Mouse (Mus musculus) neural tube, embryonic 11.5 days (tissue): ENCODE measurements around the gene Tle6. TPM values are rescaled to one million over a fixed set of nuclear protein-coding genes. Genes with fewer than 3 reads are reported as not detected.

Experiments
- ATAC-seq: fragments of 200-750 bp; cut with Nextera tagmentation; 2 replicates; pipeline ENCODE4 v1.8.0; 2017; ENCODE audit warnings: moderate number of reproducible peaks, mild to moderate bottlenecking, moderate TSS enrichment, moderate library complexity; ENCODE audit not compliant: insufficient read depth, low FRiP score, low TSS enrichment
- DNase-seq: peaks from one replicate; pipeline ENCODE4 v3.0.0-alpha.2; 2015; ENCODE audit warnings: low spot score
- H3K27ac ChIP-seq: fragments of 300-500 bp; sonication (generic); 2 replicates; pipeline ENCODE4 v1.5.1; 2014; ENCODE audit warnings: low read depth, mild to moderate bottlenecking, low read length
- H3K27me3 ChIP-seq: fragments of 300-500 bp; sonication (generic); 2 replicates; pipeline ENCODE4 v1.6.1; 2014; ENCODE audit warnings: mild to moderate bottlenecking, low read length, mixed read lengths; ENCODE audit not compliant: control insufficient read depth, insufficient read depth
- H3K36me3 ChIP-seq: fragments of 300-500 bp; sonication (generic); 2 replicates; pipeline ENCODE4 v1.6.1; 2014; ENCODE audit warnings: mild to moderate bottlenecking, low read length, moderate library complexity, mixed read lengths; ENCODE audit not compliant: control insufficient read depth, insufficient read depth
- H3K4me1 ChIP-seq: fragments of 300-500 bp; sonication (generic); 2 replicates; pipeline ENCODE4 v1.6.1; 2014; ENCODE audit warnings: low read length, mixed read lengths; ENCODE audit not compliant: control insufficient read depth, insufficient read depth
- H3K4me2 ChIP-seq: fragments of 300-500 bp; sonication (generic); 2 replicates; pipeline ENCODE4 v1.6.1; 2014; ENCODE audit warnings: low read depth, mild to moderate bottlenecking, moderate library complexity
- H3K4me3 ChIP-seq: fragments of 300-500 bp; sonication (generic); 2 replicates; pipeline ENCODE4 v1.5.1; 2014; ENCODE audit warnings: low read depth, low read length
- H3K9ac ChIP-seq: fragments of 300-500 bp; sonication (generic); 2 replicates; pipeline ENCODE4 v1.6.1; 2014; ENCODE audit warnings: mild to moderate bottlenecking, low read length
- H3K9me3 ChIP-seq: fragments of 300-500 bp; sonication (generic); 2 replicates; pipeline ENCODE4 v1.6.1; 2016; ENCODE audit warnings: low read length; ENCODE audit not compliant: control insufficient read depth
- whole genome bisulfite sequencing: fragments of 180-500 bp; shearing (Covaris S2); extraction: QIAGEN DNeasy Blood & Tissue Kit; methylation state at CpG from one replicate; pipeline ENCODE4 v1.1.7; 2014; 5-methylcytosine and 5-hydroxymethylcytosine counted together
- polyA plus RNA-seq: library from polyadenylated mRNA; unstranded; fragments of >200 nt; fragmentation: Nextera tagmentation; extraction: Ambion mirVana; gene quantifications from 2 replicates; pipeline ENCODE4 v1.2.1, GENCODE M21; 2014

Tle6 gene
- polyA plus RNA-seq, 1 experiment from 2014 or later, result 6.4 TPM

- H3K9ac ChIP-seq, result no peak overlapping the region
- H3K4me3 ChIP-seq, result no peak overlapping the region
- DNase-seq, result no peak
- H3K27ac ChIP-seq, result no peak overlapping the region
- H3K4me2 ChIP-seq, result no peak overlapping the region
- ATAC-seq, result no peak
- H3K9me3 ChIP-seq, result no peaks in the 10 kb centered on the region
- 44% methylated on average over 6 of the region's 6 CpGs for WGBS
- H3K36me3 ChIP-seq, result no peaks in the 10 kb centered on the region
- H3K27me3 ChIP-seq, result peaks cover 31% of the 10 kb centered on the region
- H3K4me1 ChIP-seq, result peaks cover 32% of the 10 kb centered on the region
Observed at GRCm38 (mm10) chr10:81598871-81599270, 2.0 kb downstream of the Tle6 start.

GRCm38 (mm10) chr10:81598342-81598741, 2.5 kb downstream of the Tle6 start:
- Histone ChIP-seq H3K4me1 (peaks cover 32% of the 10 kb centered on the region), H3K9ac (no peak overlapping the region), H3K27ac (no peak overlapping the region), H3K4me3 (no peak overlapping the region), H3K36me3 (no peaks in the 10 kb centered on the region), H3K27me3 (peaks cover 31% of the 10 kb centered on the region), H3K9me3 (no peaks in the 10 kb centered on the region), H3K4me2 (no peak overlapping the region)
- no peak for ATAC-seq
- DNase-seq, result no peak
- WGBS, result 48% methylated on average over 3 of the region's 3 CpGs

GRCm38 (mm10) chr10:81597137-81597950, 3.5 kb downstream of the Tle6 start:
- Histone ChIP-seq H3K9me3 (no peaks in the 10 kb centered on the region), H3K36me3 (no peaks in the 10 kb centered on the region), H3K27me3 (peaks cover 31% of the 10 kb centered on the region), H3K4me2 (peak overlapping the region; percentile 24; the same call in 1 of the 2 replicates), H3K4me3 (no peak overlapping the region), H3K27ac (0 out of 2 replicates have a peak overlapping the region, but pooled peaks have one; percentile 39), H3K9ac (peak overlapping the region; percentile 10; the same call in 1 of the 2 replicates), H3K4me1 (peaks cover 32% of the 10 kb centered on the region)
- peak; percentile 50 for DNase-seq
- 11% methylated on average over 12 of the region's 12 CpGs for WGBS
- ATAC-seq, result peak; percentile 6; the same call in 1 of the 2 replicates

- Histone ChIP-seq H3K9ac (peak overlapping the region; percentile 15; the same call in 1 of the 2 replicates), H3K4me2 (peak overlapping the region; percentile 24), H3K27ac (0 out of 2 replicates have a peak overlapping the region, but pooled peaks have one; percentile 39), H3K4me1 (peaks cover 31% of the 10 kb centered on the region), H3K36me3 (no peaks in the 10 kb centered on the region), H3K27me3 (peaks cover 28% of the 10 kb centered on the region), H3K9me3 (no peaks in the 10 kb centered on the region), H3K4me3 (no peak overlapping the region)
- WGBS, result under 1% methylated on average over 10 of the region's 10 CpGs
- DNase-seq (peak; percentile 66), ATAC-seq (0 out of 2 replicates have a peak, but pooled peaks have one; percentile 14)
Observed at GRCm38 (mm10) chr10:81596611-81597010, 4.3 kb downstream of the Tle6 start.

- DNase-seq (no peak), ATAC-seq (no peak)
- Histone ChIP-seq H3K27me3 (peaks cover 26% of the 10 kb centered on the region), H3K9ac (no peak overlapping the region), H3K4me2 (no peak overlapping the region), H3K9me3 (no peaks in the 10 kb centered on the region), H3K27ac (no peak overlapping the region), H3K36me3 (no peaks in the 10 kb centered on the region), H3K4me1 (peaks cover 26% of the 10 kb centered on the region), H3K4me3 (no peak overlapping the region)
- WGBS, result 51% methylated on average over 5 of the region's 5 CpGs
Observed at GRCm38 (mm10) chr10:81595599-81595998, 5.3 kb downstream of the Tle6 start.

GRCm38 (mm10) chr10:81593935-81594334, 6.9 kb downstream of the Tle6 start:
- Histone ChIP-seq H3K4me1 (peaks cover 23% of the 10 kb centered on the region), H3K9ac (no peak overlapping the region), H3K36me3 (no peaks in the 10 kb centered on the region), H3K27ac (no peak overlapping the region), H3K9me3 (no peaks in the 10 kb centered on the region), H3K4me3 (no peak overlapping the region), H3K27me3 (peaks cover 22% of the 10 kb centered on the region), H3K4me2 (no peak overlapping the region)
- WGBS, result 77% methylated on average over 18 of the region's 18 CpGs
- ATAC-seq (no peak), DNase-seq (no peak)

- WGBS, result 68% methylated on average over 4 of the region's 4 CpGs
- Histone ChIP-seq H3K4me3 (no peak overlapping the region), H3K9me3 (no peaks in the 10 kb centered on the region), H3K4me1 (peaks cover 23% of the 10 kb centered on the region), H3K27me3 (peaks cover 22% of the 10 kb centered on the region), H3K36me3 (no peaks in the 10 kb centered on the region), H3K27ac (no peak overlapping the region), H3K9ac (no peak overlapping the region), H3K4me2 (no peak overlapping the region)
- ATAC-seq (no peak), DNase-seq (no peak)
Observed at GRCm38 (mm10) chr10:81593223-81593622, 7.7 kb downstream of the Tle6 start.

- ATAC-seq (no peak), DNase-seq (no peak)
- no peak overlapping the region for H3K9ac ChIP-seq
- 81% methylated on average over 7 of the region's 7 CpGs for WGBS
- H3K36me3 ChIP-seq, result no peaks in the 10 kb centered on the region
- H3K27me3 ChIP-seq, result peaks cover 25% of the 10 kb centered on the region
- no peak overlapping the region for H3K27ac ChIP-seq
- peaks cover 22% of the 10 kb centered on the region for H3K4me1 ChIP-seq
- H3K9me3 ChIP-seq, result no peaks in the 10 kb centered on the region
- H3K4me2 ChIP-seq, result no peak overlapping the region
- no peak overlapping the region for H3K4me3 ChIP-seq
Observed at GRCm38 (mm10) chr10:81592631-81593030, 8.2 kb downstream of the Tle6 start.

GRCm38 (mm10) chr10:81591846-81592245, 9.0 kb downstream of the Tle6 start:
- no peak overlapping the region for H3K27ac ChIP-seq
- H3K9me3 ChIP-seq, result no peaks in the 10 kb centered on the region
- no peak for ATAC-seq
- no peak overlapping the region for H3K4me3 ChIP-seq
- H3K4me2 ChIP-seq, result no peak overlapping the region
- H3K4me1 ChIP-seq, result peaks cover 14% of the 10 kb centered on the region
- no peaks in the 10 kb centered on the region for H3K36me3 ChIP-seq
- H3K27me3 ChIP-seq, result peaks cover 22% of the 10 kb centered on the region
- no peak overlapping the region for H3K9ac ChIP-seq
- no peak for DNase-seq
- 60% methylated on average over 9 of the region's 9 CpGs for WGBS
